Mouse (Mus musculus): ENCODE results near the gene Frs2.

DNA sequence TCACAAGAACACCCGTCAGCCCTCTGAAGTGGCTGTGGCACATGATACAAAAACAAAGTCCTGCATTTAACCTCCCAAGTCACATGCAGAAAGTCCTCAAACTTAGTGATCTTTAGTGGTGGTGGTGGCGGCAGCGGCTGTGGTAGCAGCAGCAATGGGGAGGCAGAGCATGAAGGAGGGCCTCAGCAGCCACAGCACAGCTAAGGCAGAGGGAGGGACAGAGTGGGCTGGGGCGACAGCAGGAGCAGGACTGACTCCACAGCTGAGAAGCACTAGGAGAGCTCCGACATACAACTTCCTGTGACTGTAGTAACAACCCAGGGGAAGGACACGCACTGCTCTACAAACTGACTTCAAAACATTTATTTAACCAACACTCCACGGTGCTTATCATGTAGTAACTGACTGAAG is 29.9 kb downstream of the Frs2 start:
- TF ChIP-seq POLR2A (IDR thresholded peaks at IDR 0.05; ENCODE audit: borderline replicate concordance, extremely low read depth, low read depth, low read length) (no peak), CTCF (IDR thresholded peaks at IDR 0.05; ENCODE audit: insufficient read depth, low read length) (no peak)
